Mouse (Mus musculus) frontal cortex, postnatal 36 days (tissue): ENCODE results near the gene Cenph.
"Not testable (repeated sequence)": the region's sequence is repeated elsewhere in the genome, so short reads cannot be mapped to it uniquely, and the experiment has no call there.

Experiments
- DNase-seq, 2 experiments: peaks; one replicate each; pipeline ENCODE4 v3.0.0; 2022; ENCODE audit warnings: low spot score in 2 of 2

The Cenph gene

DNA sequence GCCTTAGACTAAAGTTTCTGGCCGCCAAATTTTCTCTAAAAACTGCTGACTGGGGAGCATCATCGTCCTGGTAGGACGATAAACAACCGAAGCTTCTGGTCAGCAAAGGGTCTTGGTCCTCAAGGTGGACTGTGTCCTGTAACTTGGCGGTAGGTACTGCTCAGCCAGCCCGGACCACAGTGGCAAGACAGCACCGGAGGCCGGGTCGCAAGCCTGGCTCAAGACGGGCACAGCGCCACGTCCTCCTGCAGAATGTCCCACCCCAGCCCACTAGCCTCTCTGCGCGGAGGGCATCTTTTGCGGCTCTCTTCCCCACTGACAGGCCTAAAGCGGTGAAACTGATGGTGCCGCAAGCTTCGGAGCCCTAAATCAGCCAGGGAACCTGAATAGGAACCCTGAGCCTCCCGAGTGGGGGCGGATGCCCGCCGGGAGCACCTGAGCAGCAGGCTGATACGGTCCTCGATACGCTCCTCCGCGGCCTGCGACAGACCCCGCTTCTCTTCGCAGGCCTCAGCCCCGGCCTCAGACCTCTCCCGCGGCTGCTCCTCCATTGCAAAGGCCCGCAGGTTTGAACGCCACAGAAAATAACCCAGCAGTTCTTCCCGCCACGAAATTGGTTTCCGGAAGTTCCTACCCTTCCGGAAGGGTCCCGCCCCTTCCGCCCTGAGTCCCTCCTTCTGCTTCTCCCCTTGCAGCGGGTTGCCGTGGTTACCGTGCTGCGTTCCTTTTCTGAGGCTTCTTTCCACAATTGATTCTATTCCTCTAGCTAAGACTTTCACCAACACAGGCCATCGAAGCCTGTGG, at the start of gene Cenph:
TSS of gene Cenph (minus strand) at position 648 of the 804 bp plus-strand sequence.
- peak; percentile 71 to 80 for DNase-seq

GRCm38 (mm10) chr13:100824916-100825315, 49.2 kb upstream of the Cenph start:
- no peak for DNase-seq

- DNase-seq, result no peak
These were observed 48.6 kb upstream of the Cenph start for GRCm38 (mm10) chr13:100824306-100824705.

DNA sequence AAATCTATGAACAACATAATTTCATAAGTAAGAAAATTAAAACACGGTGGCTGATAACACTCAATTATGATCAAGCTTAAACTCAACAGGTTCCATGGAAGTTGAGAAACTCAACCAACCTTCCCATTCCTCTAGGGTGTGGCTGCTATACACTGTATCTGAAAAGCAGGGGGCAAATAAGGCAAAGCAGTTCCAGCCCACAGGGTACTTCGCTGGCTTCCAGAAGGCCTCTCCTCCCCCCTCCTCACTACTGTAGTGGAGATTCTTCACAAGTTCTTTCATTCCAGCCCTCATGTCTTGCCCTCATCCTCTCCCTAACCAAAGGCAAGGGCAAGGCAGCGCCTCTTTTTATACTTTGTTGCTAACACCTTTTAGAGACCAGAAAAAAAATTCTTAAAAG, 48.2 kb upstream of the Cenph start:
- DNase-seq, result no peak

- no peak for DNase-seq
These were observed 38.8 kb upstream of the Cenph start for GRCm38 (mm10) chr13:100814451-100814850.

GRCm38 (mm10) chr13:100805776-100806175, 30.1 kb upstream of the Cenph start:
- no peak for DNase-seq

DNA sequence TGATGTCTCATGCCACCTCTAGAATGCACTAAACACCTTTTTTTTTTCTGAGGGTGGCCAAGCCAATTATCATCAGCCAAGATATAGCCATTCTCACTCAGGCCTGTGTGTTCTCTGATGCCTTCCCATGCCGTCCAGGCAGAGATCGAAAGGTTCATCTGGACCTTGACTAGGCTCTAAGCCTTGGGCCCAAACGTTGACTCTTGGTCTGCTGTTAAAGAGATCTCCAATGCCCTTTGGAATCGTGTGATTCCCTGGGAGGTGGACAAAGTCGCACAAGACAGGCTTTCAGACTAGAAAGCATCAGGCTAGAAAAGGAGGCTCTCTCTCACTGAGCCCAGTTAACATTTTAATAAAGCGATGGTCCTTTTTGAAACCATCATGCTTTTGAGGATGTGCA, 21.5 kb upstream of the Cenph start:
- no peak for DNase-seq

- no peak for DNase-seq
These were observed 13.4 kb upstream of the Cenph start for GRCm38 (mm10) chr13:100789083-100789482.

GRCm38 (mm10) chr13:100788057-100788456, 12.4 kb upstream of the Cenph start:
- not testable (repeated sequence) for DNase-seq

DNA sequence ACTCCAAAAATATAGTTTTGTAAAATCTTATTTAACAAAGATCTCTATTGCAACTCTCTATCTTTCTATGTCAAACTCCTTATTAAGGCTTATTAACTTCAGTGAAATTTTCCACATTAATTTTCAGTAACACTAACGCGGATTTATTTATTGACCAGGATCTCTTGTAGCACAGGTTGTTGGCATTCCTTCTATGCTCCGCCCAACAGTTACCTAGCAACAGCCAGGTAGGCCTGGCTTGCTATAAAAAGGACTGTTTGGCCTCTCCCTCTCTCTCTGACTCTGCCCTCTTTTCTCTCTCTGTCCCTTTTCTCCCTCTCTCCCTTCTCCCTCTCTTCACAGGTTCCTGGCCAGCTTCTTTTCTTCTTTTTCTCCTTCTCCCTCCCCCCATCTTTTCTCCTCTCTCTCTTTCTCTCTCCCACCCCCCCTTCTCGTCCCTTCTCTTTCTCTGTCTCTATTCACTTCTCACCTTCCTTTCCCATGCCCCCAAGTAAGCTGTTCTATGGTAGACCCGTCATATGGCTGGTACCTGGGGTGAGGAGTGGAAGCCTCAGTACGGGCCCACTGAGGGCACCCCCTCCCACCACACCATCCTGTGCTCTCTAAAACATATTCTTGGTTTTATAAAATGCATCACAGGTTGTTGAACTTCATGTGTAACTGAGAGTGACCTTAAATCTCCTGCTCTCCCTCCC, 11.8 kb upstream of the Cenph start:
- no peak for DNase-seq

GRCm38 (mm10) chr13:100786414-100786867, 10.7 kb upstream of the Cenph start, which contains the start of gene Ccnb1:
Gene Ccnb1 (minus strand): TSS chr13:100786570.
- DNase-seq, result peak; percentile 80 to 87

GRCm38 (mm10) chr13:100785806-100786413, 10.2 kb upstream of the Cenph start:
- DNase-seq, result no peak

DNA sequence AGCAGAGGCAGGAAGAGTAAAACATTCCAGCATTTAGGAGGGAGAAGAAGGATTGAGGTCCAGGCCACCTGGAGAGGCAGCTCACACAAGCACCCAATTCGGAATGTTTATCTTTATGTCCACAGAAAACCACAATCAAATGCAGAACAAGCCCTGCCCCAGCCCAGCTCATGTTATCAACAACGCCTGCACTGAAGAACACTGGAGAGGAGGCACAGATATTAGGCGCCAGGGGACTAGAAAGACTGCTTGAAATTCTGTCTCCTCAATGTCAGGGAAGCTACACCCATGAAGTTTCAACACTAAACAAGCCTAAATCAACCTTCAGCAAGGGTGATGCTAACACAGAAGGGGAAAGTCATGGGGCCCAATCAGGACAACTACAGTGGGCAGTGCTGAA, 1.8 kb upstream of the Cenph start:
- DNase-seq, result no peak

DNA sequence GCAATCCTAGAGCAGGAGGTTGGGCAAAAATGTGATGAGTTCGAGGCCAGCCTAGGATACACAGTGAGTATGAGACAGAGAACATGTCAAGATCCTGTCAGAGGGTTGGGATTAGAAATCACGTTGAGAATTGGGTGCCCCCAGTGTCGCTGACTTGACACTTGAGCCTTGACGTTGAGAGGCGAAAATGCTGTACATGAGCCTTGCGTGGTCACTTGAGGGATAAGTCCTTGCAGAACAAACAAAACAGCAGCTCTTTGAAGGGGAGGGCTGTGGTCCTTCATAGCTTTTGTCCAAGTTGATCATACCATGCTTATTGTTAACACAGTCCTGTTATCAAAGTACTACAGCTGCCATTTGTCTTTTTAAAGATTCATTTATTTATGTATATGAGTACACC, 1.0 kb upstream of the Cenph start:
- DNase-seq, result no peak

GRCm38 (mm10) chr13:100776056-100776419, 339 bp upstream of the Cenph start:
- no peak for DNase-seq

DNA sequence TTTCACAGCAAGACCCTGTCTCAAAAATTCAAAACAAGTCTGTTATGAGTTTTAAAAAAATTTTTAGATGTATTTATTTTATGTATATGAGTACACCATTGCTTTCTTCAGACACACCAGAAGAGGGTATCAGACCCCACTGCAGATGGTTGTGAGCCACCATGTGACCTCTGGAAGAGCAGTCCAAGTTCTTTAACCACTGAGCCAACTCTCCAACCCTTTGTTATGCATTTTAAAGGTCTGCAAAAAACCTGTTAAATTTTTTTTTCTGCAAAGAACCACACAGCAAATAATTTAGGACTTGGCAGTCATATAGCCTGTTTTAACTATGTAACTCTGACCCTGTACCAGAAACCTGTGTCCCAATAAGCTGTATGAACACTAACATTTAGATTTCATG, 995 bp downstream of the Cenph start:
- no peak for DNase-seq

DNA sequence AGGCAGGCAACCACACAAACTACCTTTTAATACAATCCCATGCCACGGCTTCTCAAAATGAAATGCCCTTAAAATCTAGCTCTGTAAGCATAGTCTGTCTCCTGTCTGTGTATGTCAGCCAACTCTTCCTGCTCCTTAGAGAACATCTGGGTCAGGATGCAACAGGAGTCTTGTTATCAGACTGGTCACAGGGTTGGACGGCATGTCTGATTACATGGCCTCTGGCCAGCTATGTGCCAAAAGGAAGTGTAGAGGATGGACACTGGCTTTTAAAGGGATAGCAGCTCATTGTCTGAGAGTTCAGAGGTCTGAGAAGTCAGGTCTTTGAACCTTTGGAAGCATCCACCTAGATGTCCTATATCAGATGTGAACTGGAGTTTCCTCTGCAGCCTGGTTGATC, 20.4 kb downstream of the Cenph start:
- no peak for DNase-seq

DNA sequence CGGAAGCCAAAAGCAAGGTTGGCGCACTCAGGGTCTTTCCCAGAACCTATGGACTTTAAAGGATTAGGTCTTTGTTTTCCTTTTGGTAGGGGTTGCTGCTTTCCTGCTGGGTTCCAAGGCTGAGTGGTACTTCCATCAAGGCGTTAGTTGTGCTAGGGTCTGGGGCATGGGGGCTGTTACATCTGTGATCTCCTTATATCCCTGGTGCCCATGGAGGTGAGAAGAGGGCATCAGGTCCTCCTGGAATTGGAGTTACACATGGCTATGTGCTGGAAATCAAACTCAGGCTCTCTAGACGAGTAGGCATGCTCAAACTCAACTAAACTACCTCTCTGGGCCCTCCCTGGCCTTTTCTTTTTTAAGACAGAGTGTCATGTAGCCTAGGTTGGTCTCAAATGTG, 21.5 kb downstream of the Cenph start:
- DNase-seq, result no peak

- DNase-seq, result no peak
These were observed 22.7 kb downstream of the Cenph start for GRCm38 (mm10) chr13:100753011-100753410.

DNA sequence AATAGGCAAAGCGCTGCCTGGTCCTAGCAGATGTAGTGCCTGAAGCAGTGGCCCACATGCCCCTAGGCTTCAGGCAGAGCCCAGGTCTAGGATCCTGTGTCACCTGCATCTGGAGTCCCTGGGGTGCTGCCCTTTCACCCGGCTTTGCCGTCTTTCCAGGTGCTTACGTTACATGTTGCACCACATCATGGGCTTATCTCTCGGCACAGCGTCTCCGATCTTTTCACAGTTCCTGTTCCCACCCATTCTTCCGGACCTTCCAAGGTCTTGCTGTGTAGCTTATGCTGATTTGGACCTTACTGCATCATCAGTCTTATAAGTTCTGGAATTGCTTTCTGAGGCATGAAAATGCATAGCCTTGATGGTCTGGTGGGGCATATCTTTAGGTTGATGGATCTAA, 23.2 kb downstream of the Cenph start:
- DNase-seq, result no peak

DNA sequence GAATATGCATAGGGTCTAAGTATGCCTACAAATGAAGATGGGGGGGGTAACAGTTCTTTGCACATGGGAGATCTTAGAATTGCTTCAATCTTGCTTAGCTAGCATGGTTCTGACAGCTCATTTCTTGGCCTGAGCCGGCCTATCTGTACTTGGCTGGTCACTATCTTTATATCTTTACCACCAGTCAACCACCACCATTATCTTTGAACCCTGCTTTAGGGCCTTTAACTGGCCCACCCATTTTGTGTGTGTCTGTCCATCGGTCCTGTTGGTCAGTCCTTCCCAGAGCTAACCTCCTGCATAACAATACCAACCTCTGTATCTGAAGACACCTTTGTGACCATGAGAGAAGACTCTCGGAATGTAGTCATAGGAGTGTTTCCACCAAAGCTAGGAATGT, 24.3 kb downstream of the Cenph start:
- no peak for DNase-seq

GRCm38 (mm10) chr13:100750799-100751198, 24.9 kb downstream of the Cenph start:
- no peak for DNase-seq

DNA sequence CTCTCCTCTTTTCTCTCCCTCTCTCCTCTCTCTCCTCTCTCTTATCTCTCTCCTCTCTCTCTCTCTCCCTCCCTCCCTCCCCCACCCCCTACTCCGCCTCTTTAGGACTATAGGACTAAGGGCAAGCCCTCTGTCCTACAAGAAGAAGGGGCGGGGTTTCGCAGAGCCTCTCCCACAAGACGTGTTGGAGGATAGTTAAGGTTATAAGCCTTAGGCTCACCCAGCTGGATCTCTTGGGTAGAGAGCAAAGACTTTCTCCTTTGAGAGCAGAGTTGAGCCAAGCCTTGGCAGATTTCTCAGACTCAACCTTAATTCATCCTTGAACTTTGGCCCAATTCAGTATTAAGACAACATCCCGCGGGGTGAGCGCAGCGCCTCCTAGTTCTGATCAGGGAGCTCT, 27.1 kb downstream of the Cenph start:
- no peak for DNase-seq
